Mouse (Mus musculus) cortical plate, adult 2 months (tissue): Measurements from ENCODE around the gene Ralgapa2.

Experiments used
- CTCF ChIP-seq: fragments of 200-500 bp; IDR thresholded peaks from 2 replicates; pipeline ENCODE4 v1.5.1; 2011; ENCODE audit warnings: mild to moderate bottlenecking, control low read depth, low read length; ENCODE audit not compliant: insufficient read depth; ENCODE audit errors: extremely low read depth
- POLR2A ChIP-seq: fragments of 200-500 bp; IDR thresholded peaks from 2 replicates; pipeline ENCODE4 v1.6.1; 2011; ENCODE audit warnings: mild to moderate bottlenecking, low read length, control low read depth; ENCODE audit not compliant: insufficient read depth; ENCODE audit errors: extremely low read depth

GRCm38 (mm10) chr2:146366098-146366497 lies 146.0 kb downstream of the Ralgapa2 start:
- TF ChIP-seq CTCF (no peak), POLR2A (no peak)
